14 mouse cellular contexts compared by ENCODE assay signal in the genomic region with DNA sequence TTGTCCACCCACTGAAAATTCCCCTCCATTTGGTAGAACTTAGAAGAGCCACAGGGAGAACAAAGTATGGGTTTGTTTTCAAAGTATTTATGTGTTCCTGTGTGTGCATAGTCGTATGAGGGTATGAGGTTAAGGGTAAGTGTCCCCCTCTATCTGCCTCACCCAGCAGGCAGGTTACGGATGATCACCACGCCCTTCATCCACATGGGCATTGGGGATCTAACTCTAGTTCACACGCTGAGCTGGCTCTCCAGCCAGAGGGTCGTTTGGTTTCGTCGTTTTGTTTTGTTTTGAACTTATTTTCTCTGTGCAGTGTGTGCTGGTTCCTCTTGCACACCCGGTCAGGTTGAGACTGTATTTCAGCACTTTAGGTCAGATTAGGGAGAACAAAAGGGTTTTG. TPM values are rescaled to one million over a fixed set of nuclear protein-coding genes. Genes with fewer than 3 reads are reported as not detected.
A peak's percentile ranks its signal among the peaks of the same experiment; 100 is the strongest.
DNase-seq lines count a peak whose midpoint lies in the region; ATAC-seq and TF ChIP-seq lines count a peak whose summit lies in the region.
"Had no signal": no experiment of that assay in that cellular context is flagged by ENCODE, and none has a peak within 500 bp of the region (broad histone marks: within the 10 kb centered on the region; RNA-seq: fewer than 3 reads in every experiment).

No protein-coding gene starts in this region.

- no peaks in the 10 kb centered on the region for H3K36me3 ChIP-seq in heart, embryonic 14.5 days (ENCODE audit: control insufficient read depth, insufficient read depth, low read length)
- no peaks in the 10 kb centered on the region for H3K36me3 ChIP-seq in stomach, embryonic 15.5 days
- no peaks in the 10 kb centered on the region for H3K36me3 ChIP-seq in stomach, postnatal 0 days (ENCODE audit: control insufficient read depth, insufficient read depth, low read length)
- H3K36me3 ChIP-seq: forebrain, embryonic 12.5 days; hindbrain, embryonic 15.5 days; midbrain, embryonic 15.5 days had no signal

- intact Hi-C loops in heart, postnatal 14 days (cut with DNase I), result no loop called here

- no peak overlapping the region for H3K4me2 ChIP-seq in heart, embryonic 14.5 days (ENCODE audit: low read length)
- H3K4me2 ChIP-seq in stomach, embryonic 15.5 days, result no peak overlapping the region
- H3K4me2 ChIP-seq in stomach, postnatal 0 days (replicated peaks; ENCODE audit: low read depth), result no peak overlapping the region
- H3K4me2 ChIP-seq: forebrain, embryonic 12.5 days; hindbrain, embryonic 15.5 days; midbrain, embryonic 15.5 days had no signal

- H3K9me3 ChIP-seq in heart, embryonic 14.5 days (ENCODE audit: control insufficient read depth, low read length), result no peaks in the 10 kb centered on the region
- no peaks in the 10 kb centered on the region for H3K9me3 ChIP-seq in stomach, embryonic 15.5 days
- no peaks in the 10 kb centered on the region for H3K9me3 ChIP-seq in stomach, postnatal 0 days (ENCODE audit: control insufficient read depth, low read length)
- H3K9me3 ChIP-seq: forebrain, embryonic 12.5 days; hindbrain, embryonic 15.5 days; midbrain, embryonic 15.5 days had no signal

- no peak overlapping the region for H3K4me3 ChIP-seq in heart, embryonic 14.5 days (ENCODE audit: control insufficient read depth in 1 of 2, insufficient read depth in 1 of 2, low read depth in 1 of 2, low read length in 2 of 2)
- H3K4me3 ChIP-seq in stomach, embryonic 15.5 days (replicated peaks), result no peak overlapping the region
- no peak overlapping the region for H3K4me3 ChIP-seq in stomach, postnatal 0 days (ENCODE audit: low read depth, low read length)
- H3K4me3 ChIP-seq: forebrain, embryonic 12.5 days; heart, adult 2 months; hindbrain, embryonic 15.5 days; midbrain, embryonic 15.5 days had no signal

- peak overlapping the region; percentile 35 to 53 for H3K27ac ChIP-seq in heart, embryonic 14.5 days (replicated peaks in 1 of 2; ENCODE audit: control insufficient read depth in 1 of 2, insufficient read depth in 1 of 2, low read depth in 2 of 2, low read length in 2 of 2)
- 0 out of 2 replicates have a peak overlapping the region, but pooled peaks have one; percentile 5 for H3K27ac ChIP-seq in stomach, embryonic 15.5 days
- no peak overlapping the region for H3K27ac ChIP-seq in stomach, postnatal 0 days (replicated peaks)
- H3K27ac ChIP-seq: forebrain, embryonic 12.5 days; hindbrain, embryonic 15.5 days; midbrain, embryonic 15.5 days had no signal

- 68% methylated on average over 8 of the region's 8 CpGs for WGBS in heart, embryonic 14.5 days
- 55% methylated on average over 8 of the region's 8 CpGs for WGBS in stomach, embryonic 15.5 days
- 56% methylated on average over 8 of the region's 8 CpGs for WGBS in stomach, postnatal 0 days

- no peak for DNase-seq in heart, postnatal 14 days
- no peak for DNase-seq in stomach, postnatal 0 days (ENCODE audit: low spot score)
- peak; percentile 82 for DNase-seq in liver
- DNase-seq in cerebellum, postnatal 4 days (ENCODE audit: low spot score in 2 of 2), result no peak
- no peak for DNase-seq in right cerebral cortex, postnatal 14 days
- DNase-seq: adrenal gland, postnatal 25 days; cerebellum, postnatal 25 days; heart, adult 2 months; lung, postnatal 36 days had no signal

- ATAC-seq in heart, embryonic 14.5 days (ENCODE audit: insufficient number of reproducible peaks, insufficient read depth, low FRiP score, low read depth), result no peak
- no peak for ATAC-seq in stomach, embryonic 15.5 days (ENCODE audit: insufficient read depth, low FRiP score, low read depth)
- no peak for ATAC-seq in stomach, postnatal 0 days (ENCODE audit: low FRiP score, low TSS enrichment)
- ATAC-seq: midbrain, embryonic 15.5 days had no signal

- H3K27me3 ChIP-seq in heart, embryonic 14.5 days (ENCODE audit: control insufficient read depth, insufficient read depth, low read length), result no peaks in the 10 kb centered on the region
- no peaks in the 10 kb centered on the region for H3K27me3 ChIP-seq in stomach, embryonic 15.5 days (replicated peaks)
- no peaks in the 10 kb centered on the region for H3K27me3 ChIP-seq in stomach, postnatal 0 days (ENCODE audit: control insufficient read depth, insufficient read depth, low read length)
- H3K27me3 ChIP-seq: forebrain, embryonic 12.5 days; hindbrain, embryonic 15.5 days; midbrain, embryonic 15.5 days had no signal

- peak overlapping the region; percentile 8; the same call in 1 of the 2 replicates for H3K9ac ChIP-seq in heart, embryonic 14.5 days (ENCODE audit: low read length)
- no peak overlapping the region for H3K9ac ChIP-seq in stomach, embryonic 15.5 days
- no peak overlapping the region for H3K9ac ChIP-seq in stomach, postnatal 0 days (ENCODE audit: low read length)
- H3K9ac ChIP-seq: forebrain, embryonic 12.5 days; hindbrain, embryonic 15.5 days; midbrain, embryonic 15.5 days had no signal

- TF ChIP-seq EP300 in stomach, postnatal 0 days (optimal IDR thresholded peaks at IDR 0.05), result no peak

- TF ChIP-seq CTCF in stomach, postnatal 0 days (IDR thresholded peaks at IDR 0.05; ENCODE audit: low read depth), result no peak

- peaks cover 29 to 36% of the 10 kb centered on the region in 2 experiments for H3K4me1 ChIP-seq in heart, embryonic 14.5 days (ENCODE audit: control insufficient read depth in 2 of 2, insufficient read depth in 2 of 2, low read length in 2 of 2)
- peaks cover 37% of the 10 kb centered on the region for H3K4me1 ChIP-seq in stomach, embryonic 15.5 days
- peaks cover 10% of the 10 kb centered on the region for H3K4me1 ChIP-seq in stomach, postnatal 0 days (replicated peaks; ENCODE audit: control insufficient read depth, insufficient read depth)

RNA-seq across cellular contexts. Expression of gene Taok3, which starts 17.7 kb away (rescaled TPM):
- polyA plus RNA-seq in heart, embryonic 14.5 days (2014; fragmentation: Nextera tagmentation; extraction: Ambion mirVana), result 8.9 and 10.3 TPM in 2 replicates
- total RNA-seq in heart, postnatal 14 days (2021), result 1 to 10 TPM; 9.0 to 9.3 TPM
- polyA plus RNA-seq in stomach, embryonic 15.5 days (2015; fragmentation: Nextera tagmentation; extraction: Ambion mirVana), result 32.1 and 36.9 TPM in 2 replicates
- polyA plus RNA-seq in stomach, postnatal 0 days (2015; fragmentation: Nextera tagmentation; extraction: Ambion mirVana), result 23.1 and 24.2 TPM in 2 replicates

RNA-seq across cellular contexts. Expression of gene Suds3, which starts 21.7 kb away (rescaled TPM):
- 26.3 and 32.6 TPM in 2 replicates for polyA plus RNA-seq in heart, embryonic 14.5 days (2014; fragmentation: Nextera tagmentation; extraction: Ambion mirVana)
- 10 to 100 TPM; 66.6 to 73.7 TPM for total RNA-seq in heart, postnatal 14 days (2021)
- polyA plus RNA-seq in stomach, embryonic 15.5 days (2015; fragmentation: Nextera tagmentation; extraction: Ambion mirVana), result 74.5 and 79.0 TPM in 2 replicates
- polyA plus RNA-seq in stomach, postnatal 0 days (2015; fragmentation: Nextera tagmentation; extraction: Ambion mirVana), result 42.2 and 46.9 TPM in 2 replicates
